Mouse (Mus musculus): ENCODE measurements at regions not wholly inside any gene's neighbourhood (a gene's known extent, or its start where the extent isn't known, plus 50 kb on each side); places are given as distances from the start of the nearest gene placed in this dataset.
A peak's percentile ranks its signal among the peaks of the same experiment; 100 is the strongest.

DNA sequence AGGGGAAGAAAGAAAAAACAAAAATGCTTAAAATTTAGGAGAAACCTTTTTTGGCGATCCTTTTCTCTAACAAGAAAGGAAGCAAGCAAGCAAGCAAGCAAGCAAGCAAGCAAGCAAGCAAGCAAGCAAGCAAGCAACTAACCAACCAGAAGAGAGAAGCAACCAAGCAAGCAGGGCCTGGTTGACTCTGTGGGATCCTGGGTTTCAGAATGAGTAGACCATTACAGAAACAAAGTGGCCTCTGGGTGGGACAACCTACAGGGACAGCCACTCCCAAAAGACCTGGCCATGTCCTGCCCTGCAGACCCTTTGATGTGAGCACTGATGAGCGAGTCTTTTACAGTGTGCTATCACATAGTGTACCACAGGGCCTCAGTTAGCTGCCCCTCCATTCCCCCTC lies 211.6 kb downstream of the 4933412E24Rik start:
- 92% methylated on average over 2 of the region's 2 CpGs for WGBS
- TF ChIP-seq POLR2A (IDR thresholded peaks at IDR 0.05; ENCODE audit: insufficient read depth, low read depth, low read length) (no peak), CTCF (IDR thresholded peaks at IDR 0.05; ENCODE audit: insufficient read depth, low read depth, low read length) (no peak)
- H3K4me3 ChIP-seq (ENCODE audit: insufficient read depth, low read depth, low read length), result no peak overlapping the region
- no peaks in the 10 kb centered on the region for H3K4me1 ChIP-seq (ENCODE audit: control insufficient read depth, insufficient read depth, low read length)
- H3K27ac ChIP-seq (ENCODE audit: insufficient read depth, low read depth, low read length), result no peak overlapping the region

DNA sequence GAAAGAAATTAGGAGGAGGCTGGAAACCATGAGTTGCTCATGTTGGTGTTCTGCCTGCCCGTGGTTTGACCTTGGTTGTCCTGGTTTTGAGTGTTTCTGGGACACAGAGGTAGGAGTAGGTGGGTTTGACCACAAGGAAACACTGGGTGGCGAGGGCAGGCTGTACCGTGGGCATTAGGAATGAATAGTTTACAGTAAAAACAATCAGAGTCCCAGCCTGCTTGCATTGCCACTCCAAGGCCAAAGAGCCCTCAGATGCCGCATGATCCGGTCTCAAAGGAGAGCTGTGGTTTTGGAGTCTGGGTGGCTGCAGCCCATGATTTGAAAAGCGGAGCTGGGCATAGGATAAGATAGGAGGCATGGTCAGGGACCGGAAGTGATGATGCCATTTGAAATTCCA lies 212.0 kb downstream of the 4933412E24Rik start:
- no peaks in the 10 kb centered on the region for H3K4me1 ChIP-seq (ENCODE audit: control insufficient read depth, insufficient read depth, low read length)
- no peak overlapping the region for H3K27ac ChIP-seq (ENCODE audit: insufficient read depth, low read depth, low read length)
- TF ChIP-seq CTCF (IDR thresholded peaks at IDR 0.05; ENCODE audit: insufficient read depth, low read depth, low read length) (no peak), POLR2A (IDR thresholded peaks at IDR 0.05; ENCODE audit: insufficient read depth, low read depth, low read length) (no peak)
- WGBS, result 64% methylated on average over 7 of the region's 7 CpGs
- no peak overlapping the region for H3K4me3 ChIP-seq (ENCODE audit: insufficient read depth, low read depth, low read length)

DNA sequence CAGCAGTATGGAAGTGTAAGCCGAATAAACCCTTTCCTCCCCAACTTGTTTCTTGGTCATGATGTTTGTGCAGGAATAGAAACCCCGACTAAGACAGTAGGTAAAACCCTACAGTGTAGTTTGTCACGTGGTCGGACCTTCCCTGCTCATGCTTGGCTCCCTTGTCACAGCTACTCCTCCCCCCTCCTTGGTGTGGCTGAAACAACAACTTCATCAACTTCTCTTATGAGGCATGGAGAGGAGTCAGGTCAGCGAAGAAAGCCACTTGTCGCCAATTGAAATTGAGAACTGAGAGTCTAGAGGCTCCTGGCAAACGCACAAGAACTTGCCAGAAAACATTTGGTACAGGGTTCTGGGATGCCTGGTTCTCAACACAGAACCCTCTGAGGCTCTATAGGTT lies 214.1 kb downstream of the 4933412E24Rik start:
- TF ChIP-seq CTCF (IDR thresholded peaks at IDR 0.05; ENCODE audit: insufficient read depth, low read depth, low read length) (no peak), POLR2A (IDR thresholded peaks at IDR 0.05; ENCODE audit: insufficient read depth, low read depth, low read length) (no peak)
- Histone ChIP-seq H3K4me1 (ENCODE audit: control insufficient read depth, insufficient read depth, low read length) (peaks cover 3% of the 10 kb centered on the region), H3K4me3 (ENCODE audit: insufficient read depth, low read depth, low read length) (no peak overlapping the region), H3K27ac (ENCODE audit: insufficient read depth, low read depth, low read length) (no peak overlapping the region)
- 92% methylated on average over 7 of the region's 7 CpGs for WGBS

DNA sequence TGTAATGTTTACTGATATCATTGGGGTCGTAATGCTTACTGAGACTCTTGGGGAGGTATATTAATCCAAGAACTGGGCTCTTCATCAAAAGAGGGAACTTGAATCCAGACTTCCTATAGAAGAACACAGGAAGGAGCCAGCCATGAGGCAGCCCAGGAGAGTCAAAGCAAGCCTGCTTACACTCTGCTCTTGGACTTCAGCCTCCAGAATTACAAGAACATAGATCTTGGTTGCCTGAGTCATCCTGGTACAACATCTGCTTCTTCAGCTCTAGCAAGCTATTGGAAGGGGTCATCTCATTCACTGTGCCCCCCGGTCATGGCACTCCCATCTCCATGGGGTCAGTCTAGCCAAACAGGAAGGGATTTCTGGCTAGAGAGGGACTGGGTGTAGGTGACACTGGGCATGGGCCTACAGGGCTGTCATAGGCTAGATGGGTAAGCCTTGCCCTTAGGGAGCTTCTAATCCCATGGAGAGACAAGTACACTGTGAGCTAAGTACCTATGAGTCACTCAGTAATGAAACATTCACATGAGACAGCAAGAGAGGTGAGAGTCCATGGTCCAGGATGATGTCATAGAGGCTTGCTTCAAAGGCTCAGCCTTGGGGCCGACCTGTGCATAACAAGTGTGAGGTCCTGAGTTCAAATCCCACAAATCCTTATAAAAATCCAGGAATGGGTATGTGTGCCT lies 217.1 kb downstream of the 4933412E24Rik start:
- WGBS, result 91% methylated on average over 3 of the region's 3 CpGs

GRCm38 (mm10) chr15:59798486-59798885 lies 217.9 kb downstream of the 4933412E24Rik start:
- Histone ChIP-seq H3K4me1 (ENCODE audit: control insufficient read depth, insufficient read depth, low read length) (peaks cover 5% of the 10 kb centered on the region), H3K4me3 (ENCODE audit: insufficient read depth, low read depth, low read length) (no peak overlapping the region), H3K27ac (ENCODE audit: insufficient read depth, low read depth, low read length) (0 out of 2 replicates have a peak overlapping the region, but pooled peaks have one; percentile 54)
- TF ChIP-seq CTCF (IDR thresholded peaks at IDR 0.05; ENCODE audit: insufficient read depth, low read depth, low read length), result no peak
- TF ChIP-seq POLR2A (IDR thresholded peaks at IDR 0.05; ENCODE audit: insufficient read depth, low read depth, low read length), result no peak

More for the DNA sequence above, 217.1 kb downstream of the 4933412E24Rik start:
- H3K27ac ChIP-seq (ENCODE audit: insufficient read depth, low read depth, low read length), result 0 out of 2 replicates have a peak overlapping the region, but pooled peaks have one; percentile 57
- no peak overlapping the region for H3K4me3 ChIP-seq (ENCODE audit: insufficient read depth, low read depth, low read length)
- TF ChIP-seq CTCF (IDR thresholded peaks at IDR 0.05; ENCODE audit: insufficient read depth, low read depth, low read length), result no peak
- peaks cover 5% of the 10 kb centered on the region for H3K4me1 ChIP-seq (ENCODE audit: control insufficient read depth, insufficient read depth, low read length)

DNA sequence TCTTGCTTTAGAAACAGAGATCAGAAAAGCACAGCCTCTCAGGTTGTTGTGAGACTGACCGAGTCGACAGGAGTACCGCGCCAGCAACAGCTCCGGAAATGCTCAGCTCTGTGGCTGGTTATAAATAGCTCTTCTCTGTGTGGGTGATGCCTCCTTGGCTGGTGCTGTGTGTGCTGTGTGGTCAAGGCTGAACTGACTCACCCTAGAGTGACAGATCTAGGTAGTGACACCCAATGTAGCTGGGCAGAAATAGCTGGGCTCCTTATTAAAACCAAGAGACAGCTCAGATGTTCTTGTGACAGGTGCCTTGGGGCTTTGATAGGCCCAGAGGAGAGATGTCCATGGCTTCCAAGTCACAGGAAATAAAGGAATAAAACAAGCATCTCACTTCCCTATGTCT lies 220.7 kb downstream of the 4933412E24Rik start:
- 44% methylated on average over 5 of the region's 5 CpGs for WGBS
- TF ChIP-seq CTCF (IDR thresholded peaks at IDR 0.05; ENCODE audit: insufficient read depth, low read depth, low read length) (no peak), POLR2A (IDR thresholded peaks at IDR 0.05; ENCODE audit: insufficient read depth, low read depth, low read length) (no peak)

DNA sequence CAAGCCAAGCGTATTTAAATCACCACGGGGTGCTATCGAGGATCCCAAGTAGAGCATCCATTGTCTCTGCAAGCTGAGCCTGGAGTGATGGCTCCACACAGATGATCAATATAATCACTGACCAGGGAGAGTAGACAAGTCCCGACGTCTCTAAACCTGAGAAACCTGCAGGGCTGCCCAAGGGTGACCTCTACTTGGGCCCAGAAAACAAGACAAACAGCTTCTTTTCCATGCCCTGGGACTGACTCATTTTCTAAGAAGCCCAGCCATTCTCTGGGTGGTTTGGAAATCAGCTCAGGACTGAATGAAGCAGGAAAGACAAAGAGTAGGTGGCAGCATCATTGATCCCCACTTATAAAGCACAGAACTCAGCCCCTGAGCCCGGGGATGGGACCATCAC lies 221.5 kb downstream of the 4933412E24Rik start:
- no peak overlapping the region for H3K4me3 ChIP-seq (ENCODE audit: insufficient read depth, low read depth, low read length)
- no peak overlapping the region for H3K27ac ChIP-seq (ENCODE audit: insufficient read depth, low read depth, low read length)
- 90% methylated on average over 6 of the region's 6 CpGs for WGBS
- TF ChIP-seq POLR2A (IDR thresholded peaks at IDR 0.05; ENCODE audit: insufficient read depth, low read depth, low read length) (no peak), CTCF (IDR thresholded peaks at IDR 0.05; ENCODE audit: insufficient read depth, low read depth, low read length) (no peak)
- peaks cover 5% of the 10 kb centered on the region for H3K4me1 ChIP-seq (ENCODE audit: control insufficient read depth, insufficient read depth, low read length)

More for the DNA sequence above, 220.7 kb downstream of the 4933412E24Rik start:
- Histone ChIP-seq H3K4me1 (ENCODE audit: control insufficient read depth, insufficient read depth, low read length) (peaks cover 5% of the 10 kb centered on the region), H3K27ac (ENCODE audit: insufficient read depth, low read depth, low read length) (no peak overlapping the region), H3K4me3 (ENCODE audit: insufficient read depth, low read depth, low read length) (no peak overlapping the region)

GRCm38 (mm10) chr15:59786706-59787425 lies 229.5 kb downstream of the 4933412E24Rik start:
- Histone ChIP-seq H3K4me3 (ENCODE audit: insufficient read depth, low read depth, low read length) (no peak overlapping the region), H3K27ac (ENCODE audit: insufficient read depth, low read depth, low read length) (no peak overlapping the region), H3K4me1 (ENCODE audit: control insufficient read depth, insufficient read depth, low read length) (peaks cover 6% of the 10 kb centered on the region; the same call in 1 of the 2 replicates)
- WGBS, result 85% methylated on average over 4 of the region's 4 CpGs
- TF ChIP-seq POLR2A (IDR thresholded peaks at IDR 0.05; ENCODE audit: insufficient read depth, low read depth, low read length) (no peak), CTCF (IDR thresholded peaks at IDR 0.05; ENCODE audit: insufficient read depth, low read depth, low read length) (no peak)

DNA sequence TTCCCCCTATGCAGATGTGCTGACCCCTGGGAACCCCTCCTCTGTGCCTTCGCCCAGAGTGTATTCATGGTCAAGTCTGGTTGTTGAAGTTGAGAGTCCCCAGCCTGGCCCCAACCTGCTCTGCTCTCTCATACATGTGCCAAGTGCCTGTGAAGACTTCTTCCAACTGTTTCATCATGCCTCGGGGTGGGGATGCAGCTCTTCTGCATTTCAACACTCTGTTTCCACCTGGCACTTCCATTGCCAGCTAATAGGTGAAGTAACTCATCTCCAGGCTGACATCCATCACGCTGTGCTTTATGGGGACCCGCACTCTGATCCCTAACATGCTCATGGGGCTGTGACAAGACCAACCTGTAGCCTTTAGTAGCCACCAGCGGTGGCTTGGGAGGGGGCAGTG lies 230.4 kb downstream of the 4933412E24Rik start:
- WGBS, result 93% methylated on average over 5 of the region's 5 CpGs
- no peak for TF ChIP-seq CTCF (IDR thresholded peaks at IDR 0.05; ENCODE audit: insufficient read depth, low read depth, low read length)
- no peak for TF ChIP-seq POLR2A (IDR thresholded peaks at IDR 0.05; ENCODE audit: insufficient read depth, low read depth, low read length)
- no peak overlapping the region for H3K4me3 ChIP-seq (ENCODE audit: insufficient read depth, low read depth, low read length)
- H3K27ac ChIP-seq (ENCODE audit: insufficient read depth, low read depth, low read length), result no peak overlapping the region
- H3K4me1 ChIP-seq (ENCODE audit: control insufficient read depth, insufficient read depth, low read length), result peaks cover 6% of the 10 kb centered on the region; the same call in 1 of the 2 replicates

Data from olfactory bulb, adult 2 months (tissue).